Mouse (Mus musculus) lung, postnatal 4 days (tissue): ENCODE data around the gene Selenok.

ENCODE experiments used
- DNase-seq, 2 experiments: peaks; one replicate each; pipeline ENCODE4 v3.0.0; 2021

Gene Selenok

DNA sequence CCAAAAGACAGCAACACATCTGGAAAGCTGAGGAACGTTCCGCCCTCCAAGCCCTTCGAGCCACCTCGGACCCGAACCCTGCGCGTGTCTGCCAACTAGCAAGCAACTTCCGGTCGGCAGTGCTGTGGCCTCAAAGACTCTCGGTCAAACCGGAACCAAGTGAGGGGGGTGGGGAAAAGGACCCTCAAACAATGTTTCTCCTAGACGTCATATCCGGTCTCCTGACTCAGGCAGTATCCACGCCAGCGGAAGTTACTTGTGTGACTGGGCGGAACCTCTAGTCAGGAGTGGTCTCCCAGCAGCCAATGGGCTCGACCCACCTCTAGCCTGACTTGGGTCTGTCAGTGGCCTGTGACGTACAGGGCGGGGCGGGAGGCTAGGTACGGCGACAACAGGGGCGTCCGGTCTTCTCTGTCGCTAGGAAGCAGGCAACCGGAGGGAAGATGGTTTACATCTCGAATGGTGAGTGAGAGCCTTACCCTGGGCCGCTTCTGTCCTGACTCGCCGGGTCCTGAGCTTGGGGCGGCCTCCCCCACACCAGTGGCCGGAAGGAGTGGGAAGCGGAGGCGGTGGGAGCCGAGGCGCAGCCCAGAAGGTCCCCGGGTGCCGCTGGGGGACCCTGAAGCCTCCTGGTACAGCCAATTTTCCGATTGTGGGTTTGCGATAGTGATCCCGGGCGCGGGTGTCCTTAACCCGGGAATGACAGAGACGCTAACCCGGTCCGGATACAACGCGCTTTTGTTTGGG is at the start of gene Selenok:
Gene Selenok, plus strand, starts transcription at position 234 of the 747 bp plus-strand sequence.
- DNase-seq = peak; percentile 94 to 97

DNA sequence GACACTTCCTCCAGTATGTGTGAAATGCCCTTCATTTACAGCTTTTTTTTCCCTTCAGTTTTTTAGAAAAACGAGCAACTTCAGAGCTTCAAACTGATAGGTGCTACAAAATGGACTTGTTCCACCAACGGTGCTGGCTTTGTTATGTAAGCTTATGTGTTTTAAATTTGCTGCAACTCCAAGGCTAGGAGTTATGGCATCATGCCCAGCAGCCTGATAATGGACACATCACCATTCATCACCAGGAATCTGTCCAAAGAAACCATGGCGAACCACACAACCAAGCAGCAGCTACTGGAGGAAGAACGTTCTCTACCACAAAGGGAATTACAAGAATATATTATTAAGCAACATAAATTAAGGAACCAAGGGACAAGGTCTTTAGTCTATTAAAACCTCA is 39.1 kb upstream of the Selenok start:
- no peak for DNase-seq

DNA sequence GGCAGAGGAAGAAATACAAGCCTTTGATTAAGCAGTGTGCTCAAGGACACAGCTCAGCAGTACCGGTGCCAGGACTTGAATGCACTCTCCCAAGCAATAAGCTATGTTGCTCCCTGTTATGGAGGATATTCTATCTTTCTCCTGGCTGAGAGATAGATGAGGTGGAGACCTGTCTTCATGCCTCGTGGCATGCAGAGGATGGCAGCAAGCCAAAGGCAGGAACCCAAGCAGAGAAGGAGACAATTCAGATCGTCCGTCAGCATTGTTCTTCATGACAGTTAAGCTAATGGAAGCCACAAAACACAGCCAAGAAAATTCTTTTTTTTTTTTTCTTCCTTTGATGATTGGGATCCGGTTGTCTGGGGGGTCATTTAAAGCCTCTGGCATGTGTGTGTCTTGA is 32.6 kb upstream of the Selenok start:
- DNase-seq = no peak

DNA sequence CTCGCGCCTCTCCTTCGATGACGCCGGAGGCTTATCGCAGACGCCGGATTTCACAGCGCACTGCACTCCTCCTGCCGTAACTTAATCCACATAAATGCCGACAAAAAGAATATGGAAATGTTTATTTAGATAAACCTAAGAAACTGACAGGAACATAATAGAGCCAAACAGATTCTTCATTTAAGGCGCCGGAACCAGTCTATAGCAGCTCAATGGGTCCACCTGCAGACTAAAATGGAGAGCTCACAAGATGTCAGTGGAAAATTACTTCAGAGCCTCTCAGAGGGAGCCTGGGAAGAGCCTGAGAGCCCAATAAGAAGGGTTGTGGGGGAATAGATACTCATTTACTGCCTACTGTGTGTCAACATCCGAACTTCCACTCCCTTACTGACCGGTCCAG is 30.6 kb upstream of the Selenok start:
- DNase-seq = no peak

DNA sequence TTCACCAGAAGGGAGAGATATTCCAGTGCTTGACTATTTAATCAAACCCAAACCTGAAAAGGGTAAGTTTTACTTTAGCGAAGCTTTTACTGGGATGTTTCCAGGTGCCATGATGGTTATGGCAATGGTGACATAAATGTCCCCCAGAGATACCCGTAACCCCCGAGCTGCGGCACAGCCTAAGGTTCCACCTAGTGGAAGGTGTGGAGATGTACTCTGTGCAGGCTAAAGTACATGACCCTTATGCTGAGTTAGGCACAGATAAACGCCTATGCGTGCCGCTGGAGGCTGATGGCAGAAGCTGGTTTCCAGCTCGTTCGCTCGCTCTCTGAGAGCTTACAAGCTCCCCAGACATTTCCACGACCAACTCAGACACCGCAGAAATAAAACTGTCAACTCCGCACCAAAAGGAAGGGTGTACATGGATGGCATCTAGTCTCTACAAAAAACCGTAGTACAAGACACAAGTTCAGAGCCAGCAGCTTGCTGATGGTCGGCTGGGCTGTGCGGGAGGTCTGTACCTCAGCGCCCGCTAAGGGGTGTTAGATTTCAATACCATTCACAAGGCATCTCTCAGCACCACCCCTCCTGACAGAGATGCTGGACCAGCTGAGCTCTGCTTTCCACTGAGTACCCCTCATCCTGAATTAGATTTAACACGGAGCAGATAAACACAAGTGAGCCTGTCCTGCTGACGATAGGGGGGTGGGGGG is 28.4 kb upstream of the Selenok start:
- no peak for DNase-seq

DNA sequence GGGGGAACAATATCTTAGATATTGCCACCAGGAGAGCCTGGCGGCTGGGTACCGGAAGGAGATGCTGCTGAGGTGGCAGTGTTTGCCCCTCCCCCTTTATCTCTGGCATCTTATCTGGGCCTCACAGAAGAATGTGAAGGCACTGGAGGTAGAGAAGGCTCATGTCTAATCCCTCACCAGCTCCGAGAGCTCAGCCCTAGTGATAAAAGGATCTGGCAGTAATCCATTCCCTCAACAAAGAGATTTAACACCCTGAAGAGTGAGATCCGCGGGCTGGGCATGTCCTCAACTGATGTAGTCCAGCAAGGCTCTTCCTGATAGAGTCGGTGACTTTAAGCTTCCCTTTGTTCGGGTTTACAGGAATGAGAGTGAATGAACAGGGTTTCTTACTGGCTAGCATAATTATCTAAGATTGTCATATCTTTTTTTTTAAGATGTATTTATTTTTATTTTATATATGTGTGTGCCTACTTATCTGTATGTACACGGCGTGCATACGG is 27.7 kb upstream of the Selenok start:
- DNase-seq = no peak

DNA sequence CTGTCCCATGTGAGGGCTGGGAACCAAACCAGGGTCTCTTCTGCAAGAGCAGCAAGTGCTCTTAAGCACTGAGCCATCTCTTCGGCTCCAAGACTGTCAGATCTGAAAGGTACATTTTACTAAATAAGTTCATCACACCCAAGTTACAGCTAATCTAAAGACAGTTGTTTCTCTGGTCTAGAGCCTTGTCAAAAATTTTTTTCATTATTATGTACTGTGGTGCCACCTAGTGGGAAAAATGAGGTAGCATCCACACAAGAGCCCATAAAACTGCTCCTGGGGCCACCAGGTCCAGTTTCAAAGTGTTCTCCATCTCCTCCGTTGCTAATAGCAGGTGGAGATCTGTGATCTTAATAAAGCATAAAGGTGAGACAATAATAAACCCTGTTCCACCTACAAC is 27.2 kb upstream of the Selenok start:
- DNase-seq = peak in 1 of 2 experiments; percentile 46

DNA sequence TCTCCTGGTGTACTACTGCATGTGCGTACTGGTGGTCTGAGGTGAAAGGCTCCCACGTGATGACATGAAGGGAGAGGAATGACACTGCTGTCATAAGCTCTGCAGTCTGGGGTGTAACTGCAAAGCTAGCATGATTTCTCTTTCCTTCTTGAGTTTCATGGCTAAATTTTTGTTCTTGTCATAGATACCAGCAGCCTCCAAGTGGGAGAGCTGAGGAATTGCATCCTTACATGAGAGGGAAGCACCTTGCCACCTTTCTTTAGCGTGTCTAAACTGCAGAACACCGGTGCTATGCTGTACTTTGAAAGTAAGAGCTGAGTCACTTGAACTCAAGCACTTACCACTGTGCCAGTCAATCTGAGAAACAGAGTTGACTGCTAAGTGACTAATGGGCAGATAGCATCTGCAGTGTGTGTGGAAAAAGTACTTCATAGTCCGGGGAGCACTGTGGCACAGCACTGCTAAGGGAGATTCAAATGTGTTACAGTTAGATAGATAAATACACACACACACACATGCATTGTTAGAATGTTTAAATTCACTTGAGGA is 21.3 kb upstream of the Selenok start:
- DNase-seq = no peak

DNA sequence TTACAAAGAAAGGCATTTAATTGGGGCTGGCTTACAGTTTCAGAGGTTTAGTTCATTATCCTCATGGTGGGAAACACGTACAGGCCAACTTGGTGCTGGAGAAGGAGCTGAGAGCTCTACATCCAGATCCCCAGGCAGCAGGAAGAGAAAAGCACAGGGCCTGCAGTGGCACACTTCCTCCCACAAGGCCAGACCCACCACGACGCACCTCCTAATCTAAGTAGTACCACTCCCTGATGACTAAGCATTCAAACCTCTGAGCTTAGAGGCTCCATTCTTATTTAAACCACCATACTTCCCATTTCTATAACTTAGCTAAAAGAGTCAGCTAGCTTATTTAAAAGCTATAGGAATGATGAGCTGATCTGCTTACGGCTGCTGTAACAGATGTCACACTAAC is 17.3 kb upstream of the Selenok start:
- no peak for DNase-seq

DNA sequence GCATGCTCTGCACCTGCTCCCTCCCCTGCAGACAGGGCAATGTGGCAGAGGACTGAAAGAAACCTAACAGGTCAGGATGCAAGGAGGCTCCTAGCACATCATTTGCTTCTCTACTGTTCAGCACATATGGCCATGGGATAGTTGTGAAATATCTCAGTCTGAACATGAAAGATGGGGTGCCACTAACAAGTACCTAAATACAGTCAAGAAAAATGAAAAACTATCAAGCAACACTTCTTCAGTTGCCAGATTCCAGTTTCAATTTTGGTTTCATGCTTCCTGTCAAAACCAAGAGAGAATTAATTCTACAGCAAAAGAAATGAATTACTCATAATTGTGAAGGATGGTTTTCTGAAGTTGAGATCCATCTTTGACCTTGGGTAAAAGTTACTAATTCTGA is 10.7 kb upstream of the Selenok start:
- DNase-seq = no peak

DNA sequence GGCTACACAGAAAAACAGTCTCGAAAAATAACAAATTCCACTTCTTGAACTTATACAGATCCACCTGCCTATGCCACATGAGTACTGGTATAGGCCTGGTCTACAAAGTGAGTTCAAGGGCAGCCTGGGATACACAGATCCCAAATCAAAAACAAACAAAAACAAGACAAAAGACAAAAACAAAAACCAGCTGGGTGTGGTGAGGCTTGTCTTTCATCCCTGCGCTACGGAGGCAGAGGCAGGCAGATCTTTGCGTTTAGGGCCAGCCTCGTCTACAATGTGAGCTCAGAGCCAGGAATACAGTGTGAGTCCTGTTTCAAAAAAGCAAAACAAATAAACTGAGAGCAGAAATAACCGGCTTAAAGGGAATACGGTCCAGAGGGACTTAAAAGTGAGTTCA is 497 bp upstream of the Selenok start:
- DNase-seq = no peak

DNA sequence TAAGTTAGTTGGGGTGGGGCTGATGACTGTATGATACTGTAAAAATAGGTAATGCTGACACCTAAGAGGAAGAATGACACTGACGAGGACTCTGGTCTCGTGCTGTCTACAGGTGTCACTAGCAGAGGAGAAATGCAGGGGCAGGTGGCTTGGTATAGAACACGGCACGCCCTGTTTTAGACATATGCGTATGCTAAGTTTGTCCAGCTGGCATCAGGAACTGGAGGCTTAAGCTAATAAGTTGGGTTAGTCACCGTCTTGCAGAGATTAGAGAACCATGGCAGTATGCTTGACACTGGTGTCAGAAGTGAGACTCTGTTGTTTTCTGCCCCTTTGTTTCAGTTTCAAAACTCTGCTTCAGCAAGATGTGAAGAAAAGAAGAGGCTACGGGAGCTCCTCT is 3.3 kb downstream of the Selenok start:
- no peak for DNase-seq

DNA sequence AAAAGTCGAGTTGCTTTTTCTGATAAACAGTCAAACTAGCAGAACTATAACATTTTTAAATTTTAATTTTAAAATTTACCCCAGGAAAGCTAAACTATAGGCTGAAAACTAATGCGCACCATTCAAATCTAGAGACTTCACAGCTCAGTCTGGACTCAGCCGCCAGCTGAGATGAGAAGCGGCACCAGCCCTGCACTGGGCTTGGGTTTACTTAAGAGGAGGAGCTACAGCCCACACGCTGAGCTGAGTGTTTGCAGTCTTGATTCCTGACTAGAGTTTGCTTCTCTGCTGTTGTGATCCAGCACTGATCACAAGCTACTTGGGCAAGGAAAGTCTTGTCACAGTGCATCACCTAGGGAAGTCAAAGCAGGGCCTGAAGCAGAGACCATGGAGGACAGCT is 3.9 kb downstream of the Selenok start:
- no peak for DNase-seq

DNA sequence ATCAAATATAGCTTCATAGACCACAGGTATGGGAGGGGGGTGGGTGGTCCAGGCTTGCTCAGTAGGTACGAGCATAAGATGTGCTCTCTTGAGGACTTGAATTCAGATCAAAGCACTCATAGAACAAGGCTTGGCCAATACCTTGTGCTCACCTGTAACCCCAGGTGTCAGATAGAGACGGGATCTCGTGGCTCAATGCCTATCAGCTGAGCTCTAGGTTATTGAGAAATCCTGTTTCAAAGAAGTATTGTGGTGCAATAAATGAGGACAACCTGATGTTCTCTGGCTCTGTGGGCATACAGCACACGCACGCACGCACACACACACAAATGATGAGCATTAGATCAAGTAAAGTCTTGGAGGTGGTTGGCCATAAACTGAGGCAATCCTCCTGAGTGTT is 8.8 kb downstream of the Selenok start:
- DNase-seq = no peak

DNA sequence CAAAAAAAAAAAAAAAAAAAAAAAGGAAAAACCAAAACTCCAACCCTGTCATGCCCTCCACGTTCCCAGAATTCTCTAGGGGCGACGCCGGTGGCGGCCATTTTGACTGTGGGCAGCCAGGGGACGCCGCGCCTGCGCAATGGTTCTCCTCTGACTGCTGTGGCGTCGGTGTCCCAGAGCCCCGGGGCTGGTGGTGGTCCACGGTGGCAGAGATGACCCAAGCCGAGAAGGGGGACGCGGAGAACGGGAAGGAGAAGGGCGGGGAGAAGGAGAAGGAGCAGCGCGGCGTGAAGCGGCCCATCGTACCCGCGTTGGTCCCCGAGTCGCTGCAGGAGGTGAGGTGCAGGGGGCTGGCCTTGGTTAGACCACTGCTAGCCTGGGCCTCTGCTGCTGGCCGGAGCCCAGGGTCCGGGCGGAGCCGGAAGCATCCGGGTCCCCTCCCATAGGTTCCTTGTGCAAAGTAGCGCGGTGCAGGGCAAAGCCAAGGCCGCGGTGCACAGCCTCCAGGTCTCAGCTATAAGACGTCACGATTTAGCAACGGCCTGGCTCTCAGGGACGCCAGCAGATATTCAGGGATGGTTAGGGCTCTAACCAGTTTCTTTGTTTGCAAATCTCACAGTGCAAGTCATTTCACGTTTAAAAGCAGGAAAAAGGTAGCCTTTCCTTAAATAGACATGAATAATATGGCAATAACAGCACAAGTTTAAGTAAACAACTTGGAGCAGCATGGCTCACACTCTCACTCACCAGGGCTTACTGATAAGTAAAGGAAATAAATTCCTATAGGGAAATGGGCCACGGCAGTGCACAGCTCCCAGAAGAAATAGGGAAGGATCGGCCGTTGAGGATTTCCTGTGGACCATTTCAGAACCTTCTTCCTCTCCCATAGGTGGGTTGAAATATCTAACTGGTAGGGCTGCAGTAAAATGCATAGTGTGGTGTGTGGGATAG is 10.4 kb downstream of the Selenok start, which contains the start of gene Actr8:
Gene Actr8, plus strand, starts transcription at position 84 of the 951 bp plus-strand sequence.
- peak; percentile 95 to 96 for DNase-seq

DNA sequence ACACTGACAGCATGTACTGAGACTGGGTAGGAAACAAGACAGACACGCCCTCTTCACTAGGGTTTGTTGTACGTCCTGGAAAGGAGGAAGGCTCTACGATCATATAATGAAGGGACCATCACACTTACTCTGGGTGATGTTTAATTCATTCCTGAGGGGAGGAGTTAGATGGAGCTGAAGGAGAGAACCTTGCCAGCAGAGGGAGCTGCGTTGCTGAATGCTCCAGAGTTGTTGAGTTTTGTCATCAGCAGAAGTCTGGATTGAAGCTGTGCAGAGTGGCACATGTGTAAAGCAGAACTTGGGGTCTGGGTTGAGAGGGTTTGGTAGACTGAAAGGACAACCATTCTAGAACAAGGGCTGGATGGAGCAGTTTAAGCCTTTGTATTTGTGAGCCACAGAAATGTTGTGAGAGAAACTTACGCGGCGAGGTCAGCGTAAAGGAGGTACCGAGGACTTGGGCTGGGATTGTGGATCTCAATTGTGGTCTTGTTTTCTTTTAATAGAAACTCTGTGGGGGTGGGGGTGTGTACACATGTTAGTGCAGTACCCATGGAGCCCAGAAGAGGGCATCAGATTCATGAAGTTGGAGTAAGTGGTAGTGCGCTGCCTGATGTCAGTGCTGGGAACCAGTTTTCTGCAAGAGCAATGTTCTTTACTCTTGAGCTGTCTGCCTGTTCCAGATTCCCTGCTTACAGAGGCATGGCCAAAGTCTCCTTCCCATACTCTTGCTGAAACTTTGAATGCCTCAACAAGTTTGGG is 12.5 kb downstream of the Selenok start:
- peak in 1 of 2 experiments; percentile 33 for DNase-seq

DNA sequence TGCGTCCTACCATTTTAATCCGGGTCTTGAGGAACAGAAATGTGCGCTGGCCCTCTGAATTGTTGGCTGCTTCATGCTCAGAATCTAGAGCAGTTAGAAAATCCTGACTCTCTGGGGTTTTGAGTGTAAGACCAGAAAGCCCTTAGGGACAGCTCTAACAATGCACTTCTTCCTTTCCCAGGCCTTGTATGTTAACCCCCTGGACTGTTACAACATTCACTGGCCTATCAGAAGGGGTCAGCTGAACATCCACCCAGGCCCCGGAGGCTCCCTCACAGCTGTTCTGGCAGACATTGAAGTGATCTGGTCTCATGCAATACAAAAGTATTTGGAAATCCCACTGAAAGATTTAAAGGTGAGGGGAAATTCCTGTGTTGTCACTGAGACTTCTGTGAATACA is 18.0 kb downstream of the Selenok start:
- DNase-seq = no peak

DNA sequence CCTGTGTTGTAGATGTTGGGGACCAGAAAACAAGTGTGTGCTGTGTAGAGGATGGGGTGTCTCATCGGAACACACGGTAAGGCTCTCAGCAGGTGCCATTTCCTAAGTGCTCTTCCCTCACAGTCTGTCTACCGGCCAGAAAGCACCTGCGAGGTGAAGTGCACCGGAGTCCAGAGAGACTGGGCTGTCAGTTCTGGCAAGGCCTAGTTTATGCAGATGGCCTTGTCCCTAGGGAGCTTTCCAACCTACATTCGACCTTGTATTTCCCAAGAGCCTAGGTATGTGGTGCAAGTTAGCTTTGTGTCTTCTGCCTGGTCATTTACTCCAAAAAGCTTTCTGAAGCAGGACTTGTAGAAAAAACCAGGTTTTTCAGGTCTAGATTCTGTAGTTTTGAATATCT is 19.2 kb downstream of the Selenok start:
- DNase-seq = no peak

DNA sequence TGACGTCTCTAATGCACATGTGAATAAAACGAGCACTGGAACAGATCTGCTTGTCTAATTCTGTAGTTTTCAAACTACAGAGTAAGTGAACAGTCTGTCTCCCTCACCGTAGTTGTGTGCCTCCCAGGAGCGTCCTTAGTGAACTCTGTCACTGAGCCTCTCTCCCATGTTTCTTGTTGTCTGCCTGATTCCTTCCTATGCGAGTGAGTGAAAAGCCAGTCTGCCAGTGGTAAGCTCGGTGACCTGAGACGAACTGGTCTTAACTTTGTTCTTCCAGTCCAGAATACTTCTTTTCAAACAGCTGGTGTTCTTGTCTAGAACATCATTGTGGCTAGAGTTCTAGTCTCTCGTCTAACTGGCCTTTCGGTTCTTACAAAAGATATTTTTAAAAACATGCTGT is 19.6 kb downstream of the Selenok start:
- DNase-seq = no peak

DNA sequence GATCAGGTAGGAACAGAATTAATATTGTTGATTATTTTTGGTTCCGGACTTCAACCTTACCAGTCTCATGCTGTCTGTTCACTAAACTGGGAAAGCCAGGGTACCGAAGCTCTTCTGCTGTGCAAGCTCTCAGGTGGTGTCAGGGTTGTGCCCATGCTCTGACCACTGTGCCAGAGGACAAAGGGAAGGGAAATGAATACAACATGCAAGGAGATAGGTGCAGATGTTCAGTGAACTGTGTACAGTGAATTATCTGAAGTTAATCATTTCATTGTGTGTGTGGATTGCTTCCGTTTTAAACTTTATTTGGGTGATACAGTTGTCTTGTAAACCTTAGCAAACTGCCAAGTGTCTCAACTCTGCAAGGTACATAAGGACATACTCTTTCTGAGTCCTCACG is 20.2 kb downstream of the Selenok start:
- no peak for DNase-seq

DNA sequence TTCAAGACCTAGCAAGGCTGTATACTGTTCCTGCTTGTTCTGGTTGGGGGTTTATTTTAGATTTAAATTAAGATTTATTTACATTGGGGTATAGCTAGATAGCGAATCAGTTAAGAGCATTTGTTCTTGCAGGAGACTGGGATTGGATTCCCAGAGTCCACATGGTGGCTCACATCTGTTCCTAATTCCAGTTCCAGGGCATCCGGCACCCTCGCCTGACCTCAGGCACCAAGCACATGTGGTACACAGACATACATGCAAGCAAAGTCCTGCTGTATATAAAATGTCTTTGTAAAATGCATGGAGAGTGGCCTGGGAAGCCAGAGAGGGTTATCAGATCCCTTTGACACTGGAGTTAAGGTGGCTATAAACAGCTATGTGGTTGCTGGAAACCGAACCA is 26.9 kb downstream of the Selenok start:
- DNase-seq = no peak
